Mouse (Mus musculus) left cerebral cortex, postnatal 10 days (tissue): ENCODE measurements around the gene Grb10. TPM values are rescaled to one million over a fixed set of nuclear protein-coding genes. Genes with fewer than 3 reads are reported as not detected.

Experiments
- DNase-seq, 2 experiments: peaks; one replicate each; pipeline ENCODE4 v3.0.0; 2021 to 2022; ENCODE audit warnings: low spot score in 2 of 2, mixed read lengths in 1 of 2; ENCODE audit errors: extremely low spot score in 1 of 2
- intact Hi-C: fragments of 180-260 bp; cut with DNase I; formaldehyde crosslinking; loops from one replicate; pipeline ENCODE4 v1.15.1; 2025
- total RNA-seq, 2 experiments: library from RNA; stranded (reverse); gene quantifications; 2 replicates each; pipeline ENCODE4 v1.2.3; 2021

Grb10 gene
- total RNA-seq, 2 experiments from 2014 or later = 48.5 to 48.6 TPM

GRCm38 (mm10) chr11:12035916-12036910 lies 2.3 kb downstream of the Grb10 start:
- peak in 1 of 2 experiments; percentile 27 for DNase-seq
- intact Hi-C loops = no loop called here

DNA sequence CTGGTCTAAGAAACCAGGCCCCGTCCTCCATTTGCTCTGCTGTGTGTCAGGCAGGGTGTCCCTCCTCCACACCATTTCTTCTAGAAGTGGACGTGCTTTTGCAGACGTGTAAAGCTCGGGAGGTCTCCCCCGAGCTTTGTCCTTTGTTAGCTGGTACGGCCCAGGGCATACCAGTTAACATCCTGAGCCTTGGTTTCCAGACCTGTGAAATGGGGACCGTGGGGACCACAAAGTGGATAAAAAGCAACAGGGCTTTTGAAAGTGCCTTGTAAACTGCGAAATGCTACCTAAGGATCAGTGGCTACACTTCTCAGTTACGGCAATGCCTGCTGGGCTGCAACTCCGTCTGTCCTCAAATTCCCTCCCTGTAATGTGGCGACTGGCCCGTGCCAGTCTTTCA lies 3.2 kb downstream of the Grb10 start:
- intact Hi-C loops = no loop called here
- DNase-seq = no peak

GRCm38 (mm10) chr11:12034781-12035180 lies 3.7 kb downstream of the Grb10 start:
- DNase-seq = no peak
- intact Hi-C loops = no loop called here

DNA sequence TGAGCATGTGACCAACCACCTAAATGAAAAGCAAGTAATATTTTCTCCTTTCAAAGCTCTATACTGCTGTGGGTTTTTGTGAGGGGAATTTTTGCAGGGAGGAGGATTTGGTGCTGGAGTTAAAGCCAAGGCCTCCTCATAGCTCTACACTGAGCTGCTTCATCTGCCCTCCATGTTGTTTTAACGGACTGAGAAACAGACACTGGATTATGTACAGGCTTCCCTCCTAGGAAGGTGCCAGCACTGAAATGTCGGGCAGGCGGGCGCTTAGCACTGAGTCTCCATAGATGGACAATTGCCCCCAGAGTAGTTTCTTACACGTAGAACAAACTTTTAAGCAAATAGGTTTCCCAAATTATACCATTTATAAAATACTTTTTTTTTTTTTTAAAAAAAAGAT lies 4.1 kb downstream of the Grb10 start:
- intact Hi-C loops = no loop called here
- DNase-seq = no peak

DNA sequence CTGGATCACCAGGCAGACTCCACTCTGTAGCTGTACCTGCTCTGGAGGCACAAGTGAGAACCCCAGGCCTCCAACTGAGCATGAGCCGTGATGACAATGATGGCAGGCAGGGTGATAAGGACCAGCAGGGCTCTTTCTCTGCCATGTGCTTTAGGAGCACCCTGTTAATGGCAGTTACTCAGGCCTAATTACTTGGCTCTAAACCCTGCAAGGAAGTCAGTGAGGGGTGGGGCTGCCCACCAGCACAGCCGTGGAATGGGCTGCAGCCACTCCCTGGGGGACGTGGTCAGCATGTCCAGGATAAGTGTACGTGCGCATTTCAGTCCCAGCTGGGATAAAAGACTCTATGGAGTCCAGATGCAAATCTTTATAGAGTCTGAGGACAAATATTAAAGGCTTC lies 5.7 kb downstream of the Grb10 start:
- intact Hi-C loops = no loop called here
- no peak for DNase-seq

- DNase-seq = peak; percentile 62 to 77
- intact Hi-C loops = loop anchor here (5.0 to 10.0 kb wide), 3 partner anchors 266 to 511 kb away; no protein-coding TSS in a partner anchor
Measured at GRCm38 (mm10) chr11:12026638-12027037, 11.8 kb downstream of the Grb10 start.

DNA sequence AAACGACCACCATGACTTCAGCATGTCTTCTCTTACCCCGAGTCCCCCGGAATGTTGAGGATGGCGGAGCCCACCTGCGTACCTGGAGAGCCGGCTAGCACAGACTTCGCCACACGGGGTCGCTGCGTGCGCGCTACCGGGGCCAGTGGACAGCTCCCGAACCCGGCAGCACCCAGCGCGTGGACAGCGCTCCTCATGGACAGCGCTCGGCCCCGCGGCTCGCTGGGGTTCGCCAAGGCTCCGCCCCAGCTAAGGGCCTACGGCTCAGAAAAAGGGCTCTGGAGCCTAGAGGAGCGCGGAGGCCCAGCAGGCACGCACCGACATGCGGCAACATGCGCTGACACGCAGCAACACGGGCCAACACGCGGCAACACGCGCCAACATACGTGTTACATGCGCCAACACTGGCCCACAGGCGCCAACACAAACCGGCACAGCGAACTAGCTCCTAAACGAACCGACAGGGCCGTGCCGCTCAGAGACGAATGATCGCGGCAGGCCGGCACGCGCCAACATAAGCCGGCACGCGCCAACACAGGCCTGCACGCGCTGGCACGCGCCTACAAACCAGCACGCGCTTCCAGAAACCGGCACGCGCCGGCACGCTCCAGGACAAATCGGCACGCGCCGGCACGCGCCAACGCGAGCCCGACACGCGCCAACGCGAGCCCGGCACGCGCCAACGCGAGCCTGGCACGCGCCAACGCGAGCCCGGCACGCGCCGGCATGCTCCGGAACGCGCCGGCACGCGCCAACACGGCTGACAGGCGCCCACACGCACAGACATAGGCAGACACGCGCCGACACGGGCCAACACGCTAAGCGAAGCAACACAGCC lies 12.5 kb downstream of the Grb10 start:
- peak; percentile 55 to 86 for DNase-seq
- intact Hi-C loops = loop anchor here (5.0 to 10.0 kb wide), 3 partner anchors 266 to 511 kb away; no protein-coding TSS in a partner anchor

- DNase-seq = no peak
Measured at GRCm38 (mm10) chr11:12025392-12025755, 13.1 kb downstream of the Grb10 start.

GRCm38 (mm10) chr11:12023051-12023450 lies 15.4 kb downstream of the Grb10 start:
- intact Hi-C loops = loop anchor here (10.0 kb wide), 1 partner anchor 332 kb away; no protein-coding TSS in a partner anchor
- no peak for DNase-seq

More at GRCm38 (mm10) chr11:12025392-12025755, 13.1 kb downstream of the Grb10 start:
- intact Hi-C loops = loop anchor here (5.0 to 10.0 kb wide), 3 partner anchors 267 to 512 kb away; no protein-coding TSS in a partner anchor

- DNase-seq = no peak
- intact Hi-C loops = loop anchor here (10.0 kb wide), 1 partner anchor 335 kb away; no protein-coding TSS in a partner anchor
Measured at GRCm38 (mm10) chr11:12019651-12020050, 18.8 kb downstream of the Grb10 start.

GRCm38 (mm10) chr11:12018604-12019003 lies 19.9 kb downstream of the Grb10 start:
- no peak for DNase-seq

DNA sequence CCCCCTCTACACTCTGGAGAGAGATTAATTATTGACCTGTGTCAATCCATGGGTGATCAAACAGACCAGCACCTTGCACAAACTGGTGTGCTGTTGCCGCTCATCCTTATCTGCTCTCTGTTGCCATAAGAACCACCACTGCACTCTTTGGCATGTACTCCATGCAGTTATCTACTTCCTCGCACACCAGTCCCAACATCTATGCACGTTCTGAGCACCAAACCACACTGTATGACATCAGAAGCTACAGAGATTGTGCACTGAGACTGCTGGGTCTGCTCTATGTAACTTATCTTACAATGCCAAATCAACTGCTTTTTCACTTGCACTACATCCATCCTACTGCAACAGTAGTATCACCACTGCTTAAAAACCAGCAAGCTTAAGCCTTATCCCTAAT lies 28.4 kb downstream of the Grb10 start:
- intact Hi-C loops = no loop called here

More at GRCm38 (mm10) chr11:12018604-12019003, 19.9 kb downstream of the Grb10 start:
- intact Hi-C loops = no loop called here

GRCm38 (mm10) chr11:12000293-12000910 lies 38.1 kb downstream of the Grb10 start:
- intact Hi-C loops = no loop called here

More for the DNA sequence above, 28.4 kb downstream of the Grb10 start:
- DNase-seq = no peak

DNA sequence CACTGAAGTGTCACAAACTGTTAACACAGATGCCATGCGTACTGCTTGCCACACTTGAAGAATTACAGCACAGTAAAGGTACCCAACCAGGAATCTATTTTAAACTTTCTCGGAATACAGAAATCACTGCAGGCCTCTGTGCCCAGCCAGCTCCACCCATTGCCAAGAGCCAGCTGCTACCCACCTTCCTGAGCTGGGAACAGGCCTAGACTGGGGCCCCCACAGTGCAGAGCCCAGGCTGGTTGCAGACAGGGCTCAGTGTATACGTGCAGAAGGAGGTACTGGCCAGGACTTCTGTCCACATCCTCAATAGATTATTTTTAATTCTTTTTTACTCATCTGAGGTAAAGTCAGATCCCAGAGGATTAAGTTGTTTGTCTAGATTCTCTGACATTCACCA lies 39.6 kb downstream of the Grb10 start:
- intact Hi-C loops = no loop called here
- DNase-seq = no peak

More at GRCm38 (mm10) chr11:12000293-12000910, 38.1 kb downstream of the Grb10 start:
- DNase-seq = no peak

GRCm38 (mm10) chr11:11997045-11997444 lies 41.4 kb downstream of the Grb10 start:
- intact Hi-C loops = no loop called here
- no peak for DNase-seq

GRCm38 (mm10) chr11:11995371-11995770 lies 43.1 kb downstream of the Grb10 start:
- no peak for DNase-seq
- intact Hi-C loops = no loop called here

- intact Hi-C loops = no loop called here
- no peak for DNase-seq
Measured at GRCm38 (mm10) chr11:11993807-11994206, 44.7 kb downstream of the Grb10 start.

DNA sequence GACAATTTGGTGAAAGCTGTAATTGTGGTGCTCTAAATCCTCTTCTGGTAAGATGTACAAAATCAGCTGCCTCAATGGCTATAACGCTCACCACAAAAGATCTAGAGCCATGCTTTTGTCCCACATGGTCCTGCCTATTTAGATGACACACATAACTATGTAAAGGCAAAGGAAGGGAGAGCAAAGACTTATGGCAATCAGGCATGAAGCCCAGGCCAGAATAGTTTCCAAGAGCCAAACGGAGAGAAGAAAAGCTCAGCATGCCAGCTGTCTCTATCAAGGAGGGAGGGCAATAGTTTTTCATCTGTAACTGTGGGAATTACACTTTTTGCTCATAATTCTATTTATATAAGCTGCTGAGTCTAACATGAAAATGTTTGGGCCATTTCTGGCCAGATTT lies 45.3 kb downstream of the Grb10 start:
- DNase-seq = no peak
- intact Hi-C loops = no loop called here

DNA sequence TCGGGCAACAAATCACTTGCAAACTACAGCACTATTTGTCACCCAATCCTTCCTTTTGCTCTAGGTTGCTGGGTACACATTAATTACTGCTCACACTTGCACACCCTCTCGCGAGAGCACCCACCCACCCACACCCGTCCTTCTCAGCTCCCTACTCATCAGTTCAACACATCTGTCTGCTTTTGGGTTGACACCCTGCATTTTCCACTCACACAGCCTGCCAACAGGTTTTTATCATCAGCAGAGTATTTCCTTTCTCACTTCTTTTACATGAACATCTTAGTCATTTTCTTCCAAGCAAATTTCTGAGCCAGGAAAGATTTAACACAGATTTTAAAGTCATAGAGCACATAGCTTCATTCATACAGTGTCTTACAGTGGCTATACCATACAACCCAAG lies 48.6 kb downstream of the Grb10 start:
- intact Hi-C loops = loop anchor here (10.0 kb wide), 1 partner anchor 365 kb away; no protein-coding TSS in a partner anchor
- no peak for DNase-seq
